Mouse (Mus musculus) T-helper 2 cell (primary cell): ENCODE measurements around the gene Rpl10a.

Source experiments
- in situ Hi-C: fragments of 300-600 bp; cut with MboI, MseI; formaldehyde crosslinking; loops from one replicate; pipeline ENCODE4 v1.15.1; 2025; ENCODE audit warnings: high pct_unique_total_duplicates

The Rpl10a gene

DNA sequence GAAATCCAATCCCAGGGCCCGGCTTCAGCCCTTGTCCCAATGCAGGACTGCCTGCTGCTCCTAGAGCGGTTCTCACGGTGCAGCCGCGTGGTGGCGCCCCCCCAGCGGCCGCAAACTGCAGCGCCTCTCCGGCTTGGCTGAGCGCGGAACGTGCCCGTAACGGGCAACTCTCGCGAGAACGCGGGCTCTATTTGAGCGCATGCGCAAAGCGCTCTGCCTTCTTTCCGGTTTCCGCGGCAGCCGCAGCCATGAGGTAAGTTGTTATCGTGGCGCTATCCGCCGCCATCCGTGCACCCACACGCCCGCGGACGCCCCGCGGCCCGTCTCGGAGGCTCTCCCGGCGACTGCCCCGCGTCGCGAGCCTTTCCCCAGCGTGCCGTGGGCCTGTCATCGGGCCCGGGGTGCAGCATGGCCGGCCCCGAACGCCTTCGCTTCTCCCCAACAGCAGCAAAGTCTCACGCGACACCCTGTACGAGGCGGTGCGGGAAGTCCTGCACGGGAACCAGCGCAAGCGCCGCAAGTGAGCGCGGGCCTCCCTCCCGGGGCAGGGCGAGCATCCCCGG is at the start of gene Rpl10a:
Gene Rpl10a (plus strand): TSS at position 106 of the 563 bp plus-strand sequence.
- in situ Hi-C loops = no loop called here

- in situ Hi-C loops = loop anchor here (5.0 kb wide), 1 partner anchor 42 kb away; no protein-coding TSS in a partner anchor
These were observed 49.0 kb upstream of the Rpl10a start for GRCm38 (mm10) chr17:28279236-28279635.

DNA sequence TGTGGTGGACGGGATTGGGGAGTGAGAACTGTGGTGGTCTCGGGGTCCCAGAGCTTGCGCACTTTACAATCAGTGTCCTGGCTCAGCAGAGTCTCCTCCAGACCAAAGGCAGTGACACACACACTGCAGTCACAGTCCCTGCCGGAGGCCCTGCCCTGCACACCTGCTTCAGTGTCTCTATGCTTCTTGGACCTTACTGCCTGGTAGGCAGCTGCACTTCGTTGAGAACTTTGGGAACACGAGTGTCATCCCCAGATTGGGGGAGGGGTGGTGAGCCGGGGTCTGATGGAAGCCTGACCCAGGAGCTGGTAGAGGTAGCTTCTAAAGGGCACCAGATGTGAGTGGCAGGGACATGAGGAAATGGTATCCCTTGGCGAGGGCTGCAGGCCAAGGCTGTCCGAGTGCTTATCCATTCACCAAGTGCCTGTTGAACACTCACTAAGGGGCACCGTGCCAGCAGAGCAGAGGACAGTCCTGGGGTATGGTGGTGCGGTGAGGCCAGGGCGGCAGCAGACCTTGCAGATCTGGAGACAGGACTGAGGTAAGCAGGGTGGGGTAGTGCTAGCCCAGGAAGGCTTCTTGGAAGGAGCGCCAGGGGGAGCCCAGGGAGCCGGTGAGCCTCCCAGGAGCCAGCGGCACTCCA is 48.4 kb upstream of the Rpl10a start:
- in situ Hi-C loops = loop anchor here (5.0 kb wide), 1 partner anchor 43 kb away; no protein-coding TSS in a partner anchor

DNA sequence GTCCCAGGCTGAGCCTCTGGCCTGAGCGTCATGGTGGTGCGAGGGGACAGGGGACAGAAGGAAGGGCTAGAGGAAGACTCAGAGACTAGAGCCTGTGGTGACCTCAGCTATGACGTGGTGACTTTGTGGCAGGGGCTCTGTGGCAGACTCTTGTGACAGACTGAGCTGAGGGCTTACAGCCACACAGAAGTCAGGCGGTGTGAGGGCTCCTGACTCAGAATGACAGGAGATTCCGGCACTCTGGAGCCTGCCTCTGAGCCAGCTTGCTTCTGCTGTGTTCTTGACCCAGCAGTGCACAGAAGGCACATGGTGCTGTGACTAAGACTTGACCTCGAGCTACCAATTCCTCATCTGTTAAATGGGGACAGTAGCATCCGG is 47.9 kb upstream of the Rpl10a start:
- in situ Hi-C loops = no loop called here

- in situ Hi-C loops = no loop called here
These were observed 47.4 kb upstream of the Rpl10a start for GRCm38 (mm10) chr17:28280831-28281377.

- in situ Hi-C loops = no loop called here
These were observed 46.3 kb upstream of the Rpl10a start for GRCm38 (mm10) chr17:28281866-28282441.

DNA sequence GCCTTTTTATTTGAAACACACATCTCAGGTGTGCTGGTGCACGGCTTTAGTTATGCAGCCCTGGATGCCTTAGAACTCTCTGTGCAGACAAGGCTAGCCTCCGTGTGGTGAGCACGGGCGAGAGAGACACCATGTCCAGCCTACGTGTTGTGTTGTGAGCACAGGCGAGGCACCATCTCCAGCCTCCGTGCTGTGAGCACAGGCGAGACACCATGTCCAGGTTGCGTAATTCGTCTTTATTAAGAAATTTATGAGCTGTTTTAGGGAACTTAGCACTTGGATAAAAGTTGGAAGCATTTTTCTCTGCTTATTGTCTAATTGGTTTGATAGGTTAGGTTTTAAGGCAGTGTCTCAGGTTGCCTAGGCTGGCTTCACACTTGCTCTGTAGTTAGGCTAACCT is 45.1 kb upstream of the Rpl10a start:
- in situ Hi-C loops = no loop called here

DNA sequence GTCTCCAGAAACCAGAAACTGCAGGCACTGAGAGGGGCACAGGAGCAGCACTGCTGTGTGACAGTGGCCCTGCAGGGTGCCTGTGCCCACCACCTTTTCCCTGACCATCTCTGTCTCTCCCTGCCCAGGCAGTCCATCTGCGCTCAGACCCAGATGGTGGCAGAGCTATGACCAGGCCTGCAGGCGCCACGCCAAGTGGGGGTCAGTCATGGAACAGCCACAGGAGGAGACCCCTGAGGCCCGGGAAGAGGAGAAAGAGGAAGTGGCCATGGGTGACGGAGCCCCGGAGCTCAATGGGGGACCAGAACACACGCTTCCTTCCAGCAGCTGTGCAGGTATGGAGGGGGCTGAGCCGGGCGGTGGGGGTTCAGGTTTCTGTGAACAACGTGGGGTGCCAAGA is 42.1 kb upstream of the Rpl10a start:
- in situ Hi-C loops = no loop called here

GRCm38 (mm10) chr17:28286964-28287363 is 41.3 kb upstream of the Rpl10a start:
- in situ Hi-C loops = no loop called here

DNA sequence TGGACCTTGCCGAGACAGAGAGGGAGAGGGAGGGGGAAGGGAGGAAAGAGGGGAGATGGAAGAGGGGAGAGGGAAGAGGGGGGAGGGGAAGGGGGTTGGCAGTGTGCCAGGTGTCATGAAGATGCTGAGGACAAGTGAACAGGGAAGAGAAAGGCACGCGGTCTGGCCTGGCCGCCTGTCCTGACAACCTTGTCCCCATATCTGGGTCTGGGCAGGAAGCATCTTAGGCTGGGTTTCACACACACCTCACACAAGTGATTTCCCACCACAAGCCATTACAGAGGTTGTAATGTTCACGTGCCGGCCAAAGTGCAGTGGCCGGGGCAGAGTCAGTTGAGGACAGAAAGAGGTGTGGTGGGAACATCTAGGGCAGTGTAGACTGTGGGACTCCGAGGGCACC is 40.7 kb upstream of the Rpl10a start:
- in situ Hi-C loops = no loop called here

- in situ Hi-C loops = no loop called here
These were observed 40.3 kb upstream of the Rpl10a start for GRCm38 (mm10) chr17:28287980-28288379.

DNA sequence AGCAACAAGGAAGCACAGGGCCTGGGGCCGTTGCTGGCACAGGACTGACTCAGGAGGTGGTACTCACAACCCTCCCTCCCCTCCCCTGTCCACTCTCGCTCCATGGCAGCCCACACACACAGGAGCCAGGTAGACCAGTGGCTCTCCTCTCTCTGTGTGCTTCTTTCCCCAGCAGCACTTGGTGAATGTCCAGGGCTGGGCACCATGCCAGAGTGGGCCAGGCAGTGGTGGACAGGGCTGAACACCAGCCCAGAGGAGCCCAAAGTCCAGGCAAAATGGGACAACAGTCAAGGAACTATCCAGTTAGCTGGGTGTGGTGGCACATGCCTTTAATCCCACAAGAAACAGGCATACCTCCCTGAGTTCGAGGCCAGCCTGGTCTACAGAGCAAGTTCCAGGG is 38.0 kb upstream of the Rpl10a start:
- in situ Hi-C loops = no loop called here

- in situ Hi-C loops = no loop called here
These were observed 37.6 kb upstream of the Rpl10a start for GRCm38 (mm10) chr17:28290671-28291070.

- in situ Hi-C loops = no loop called here
These were observed 36.9 kb upstream of the Rpl10a start for GRCm38 (mm10) chr17:28291346-28291745.

- in situ Hi-C loops = no loop called here
These were observed 34.6 kb upstream of the Rpl10a start for GRCm38 (mm10) chr17:28293716-28294115.

- in situ Hi-C loops = no loop called here
These were observed 33.6 kb upstream of the Rpl10a start for GRCm38 (mm10) chr17:28294449-28295333.

DNA sequence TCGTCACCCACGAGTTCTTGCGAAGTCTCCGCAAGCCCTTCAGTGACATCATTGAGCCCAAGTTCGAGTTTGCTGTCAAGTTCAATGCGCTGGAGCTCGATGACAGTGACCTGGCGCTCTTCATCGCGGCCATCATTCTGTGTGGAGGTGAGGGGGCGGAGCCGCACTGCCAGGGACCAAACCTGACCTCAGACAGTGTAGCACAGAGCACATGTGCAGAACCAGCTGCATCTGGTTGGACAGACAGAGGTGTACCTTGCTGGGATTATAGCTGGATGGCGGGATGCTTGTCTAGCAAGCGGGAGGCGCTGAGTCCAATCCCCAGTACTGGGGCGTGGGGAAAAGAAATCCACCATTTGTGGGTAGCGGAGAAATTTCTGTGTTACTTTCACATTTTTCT is 29.4 kb upstream of the Rpl10a start:
- in situ Hi-C loops = no loop called here

- in situ Hi-C loops = no loop called here
These were observed 28.5 kb upstream of the Rpl10a start for GRCm38 (mm10) chr17:28299669-28300320.

GRCm38 (mm10) chr17:28300323-28300722 is 27.9 kb upstream of the Rpl10a start:
- in situ Hi-C loops = no loop called here

DNA sequence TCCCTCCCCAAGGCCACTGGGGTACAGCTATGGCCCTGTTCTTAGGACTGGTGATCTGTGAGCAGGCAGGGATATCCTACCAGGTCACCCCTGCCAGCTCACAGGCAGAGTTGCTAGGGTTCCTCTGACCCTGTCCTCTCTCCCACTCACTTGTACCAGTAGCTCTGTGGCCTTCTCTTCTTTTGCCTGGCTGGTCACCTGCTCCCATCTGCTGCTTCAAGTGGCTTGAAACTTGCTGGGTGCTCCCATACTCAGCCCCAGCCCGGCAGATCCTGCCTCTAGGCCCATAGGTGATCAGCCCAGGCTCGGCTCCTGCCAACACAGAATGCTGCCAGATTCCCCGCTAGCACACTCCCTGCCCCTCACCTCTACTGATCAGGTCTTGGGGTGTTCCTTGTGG is 27.4 kb upstream of the Rpl10a start:
- in situ Hi-C loops = no loop called here

- in situ Hi-C loops = no loop called here
These were observed 23.1 kb upstream of the Rpl10a start for GRCm38 (mm10) chr17:28305172-28305571.
